Mouse (Mus musculus) neural tube, embryonic 14.5 days (tissue): Measurements from ENCODE around the gene Hip1r. TPM values are rescaled to one million over a fixed set of nuclear protein-coding genes. Genes with fewer than 3 reads are reported as not detected.

Experiments used
- ATAC-seq: fragments of 200-750 bp; cut with Nextera tagmentation; 2 replicates; pipeline ENCODE4 v1.8.0; 2017; ENCODE audit warnings: low read depth, mild to moderate bottlenecking, moderate TSS enrichment, moderate library complexity
- H3K27ac ChIP-seq: fragments of 300-500 bp; sonication (generic); 2 replicates; pipeline ENCODE4 v1.5.1; 2014; ENCODE audit warnings: low read depth, mild to moderate bottlenecking, control low read depth, low read length, moderate library complexity, mixed read lengths
- H3K27me3 ChIP-seq: fragments of 300-500 bp; sonication (generic); 2 replicates; pipeline ENCODE4 v1.6.1; 2014; ENCODE audit warnings: low read length; ENCODE audit not compliant: control insufficient read depth, insufficient read depth
- H3K36me3 ChIP-seq: fragments of 300-500 bp; sonication (generic); 2 replicates; pipeline ENCODE4 v1.6.1; 2014; ENCODE audit warnings: low read length, mixed read lengths; ENCODE audit not compliant: control insufficient read depth, insufficient read depth
- H3K4me1 ChIP-seq: fragments of 300-500 bp; sonication (generic); 2 replicates; pipeline ENCODE4 v1.6.1; 2014; ENCODE audit warnings: low read length; ENCODE audit not compliant: control insufficient read depth, insufficient read depth
- H3K4me2 ChIP-seq: fragments of 300-500 bp; sonication (generic); 2 replicates; pipeline ENCODE4 v1.6.1; 2014; ENCODE audit warnings: mild to moderate bottlenecking, low read depth, low read length, control low read depth
- H3K4me3 ChIP-seq: fragments of 300-500 bp; sonication (generic); 2 replicates; pipeline ENCODE4 v1.5.1; 2014; ENCODE audit warnings: low read depth, low read length, control low read depth, mixed read lengths
- H3K9ac ChIP-seq: fragments of 300-500 bp; sonication (generic); replicated peaks from 2 replicates; pipeline ENCODE4 v1.6.1; 2014; ENCODE audit warnings: low read depth, mild to moderate bottlenecking, control low read depth, low read length, mixed read lengths
- H3K9me3 ChIP-seq: fragments of 300-500 bp; sonication (generic); 2 replicates; pipeline ENCODE4 v1.6.1; 2016; ENCODE audit warnings: low read length; ENCODE audit not compliant: control insufficient read depth
- WGBS: fragments of 180-500 bp; shearing (Covaris S2); extraction: QIAGEN DNeasy Blood & Tissue Kit; methylation state at CpG from one replicate; pipeline ENCODE4 v1.1.7; 2014; 5-methylcytosine and 5-hydroxymethylcytosine counted together
- polyA plus RNA-seq: library from polyadenylated mRNA; unstranded; fragments of >200 nt; fragmentation: Nextera tagmentation; extraction: Ambion mirVana; gene quantifications from 2 replicates; pipeline ENCODE4 v1.2.1, GENCODE M21; 2014

Hip1r gene
- polyA plus RNA-seq, 1 experiment from 2014 or later: 21.4 TPM

DNA sequence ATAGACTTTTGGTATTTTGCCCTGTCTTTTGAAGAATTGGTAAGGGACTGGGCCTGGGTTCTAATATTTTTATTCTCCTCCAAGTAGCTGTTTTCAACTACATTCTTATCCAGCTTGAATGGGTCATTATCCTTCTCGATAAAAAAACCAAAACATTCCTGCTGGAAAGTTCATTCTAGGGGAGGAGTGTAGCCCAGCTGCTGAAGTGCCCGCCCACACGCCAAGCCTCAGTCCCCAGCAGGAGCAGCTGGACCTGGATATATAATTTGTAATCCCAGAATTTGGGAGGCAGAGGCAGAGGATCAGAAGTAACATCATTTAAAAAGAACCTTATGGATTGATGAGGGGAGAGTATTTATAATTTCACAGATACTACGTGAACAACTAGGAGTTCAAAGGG lies 26.9 kb upstream of the Hip1r start:
- H3K27ac ChIP-seq: no peak overlapping the region
- no peaks in the 10 kb centered on the region for H3K27me3 ChIP-seq
- no peaks in the 10 kb centered on the region for H3K36me3 ChIP-seq
- no peak for ATAC-seq
- no peaks in the 10 kb centered on the region for H3K4me1 ChIP-seq
- no peak overlapping the region for H3K4me2 ChIP-seq
- H3K9ac ChIP-seq: no peak overlapping the region
- H3K4me3 ChIP-seq: no peak overlapping the region
- H3K9me3 ChIP-seq: no peaks in the 10 kb centered on the region
- 72% methylated on average over 4 of the region's 4 CpGs for WGBS

DNA sequence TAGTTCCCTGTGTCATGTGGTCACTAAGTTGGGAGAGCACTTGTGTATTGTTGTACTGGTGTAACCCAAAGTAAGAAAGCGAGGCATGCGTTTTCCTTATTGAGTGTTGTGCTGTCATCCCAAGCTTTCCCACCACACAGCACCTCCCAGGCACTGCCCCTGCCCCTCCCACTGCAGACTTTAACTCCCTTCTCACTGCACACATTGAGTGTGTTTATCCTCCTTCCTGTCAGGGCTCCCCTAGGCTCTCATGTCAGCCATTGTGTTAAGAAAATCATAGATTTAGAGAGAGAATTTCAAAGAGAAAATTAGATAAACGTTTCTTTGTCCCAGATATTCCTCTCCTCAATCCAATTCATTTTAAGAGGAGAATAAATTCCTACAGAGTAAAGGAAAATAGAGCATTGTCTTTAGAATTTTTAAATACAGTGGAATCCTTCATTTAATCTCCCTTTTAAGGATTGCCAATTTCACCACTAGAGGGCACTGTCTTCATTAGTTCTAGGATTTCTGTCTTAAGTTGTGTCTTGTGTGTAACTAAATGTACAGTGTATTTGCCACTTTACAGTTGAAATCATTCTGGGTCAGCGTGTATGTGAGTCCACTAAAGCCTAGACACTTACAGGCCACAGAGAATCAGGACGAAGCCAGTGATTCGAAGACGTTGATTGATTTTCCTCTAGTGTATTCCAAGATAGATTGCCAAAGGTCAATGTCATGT lies 26.2 kb upstream of the Hip1r start:
- Histone ChIP-seq H3K9ac (no peak overlapping the region), H3K27ac (no peak overlapping the region), H3K36me3 (no peaks in the 10 kb centered on the region), H3K4me2 (no peak overlapping the region), H3K27me3 (no peaks in the 10 kb centered on the region), H3K4me1 (no peaks in the 10 kb centered on the region), H3K9me3 (no peaks in the 10 kb centered on the region), H3K4me3 (no peak overlapping the region)
- WGBS: 53% methylated on average over 7 of the region's 7 CpGs
- no peak for ATAC-seq

DNA sequence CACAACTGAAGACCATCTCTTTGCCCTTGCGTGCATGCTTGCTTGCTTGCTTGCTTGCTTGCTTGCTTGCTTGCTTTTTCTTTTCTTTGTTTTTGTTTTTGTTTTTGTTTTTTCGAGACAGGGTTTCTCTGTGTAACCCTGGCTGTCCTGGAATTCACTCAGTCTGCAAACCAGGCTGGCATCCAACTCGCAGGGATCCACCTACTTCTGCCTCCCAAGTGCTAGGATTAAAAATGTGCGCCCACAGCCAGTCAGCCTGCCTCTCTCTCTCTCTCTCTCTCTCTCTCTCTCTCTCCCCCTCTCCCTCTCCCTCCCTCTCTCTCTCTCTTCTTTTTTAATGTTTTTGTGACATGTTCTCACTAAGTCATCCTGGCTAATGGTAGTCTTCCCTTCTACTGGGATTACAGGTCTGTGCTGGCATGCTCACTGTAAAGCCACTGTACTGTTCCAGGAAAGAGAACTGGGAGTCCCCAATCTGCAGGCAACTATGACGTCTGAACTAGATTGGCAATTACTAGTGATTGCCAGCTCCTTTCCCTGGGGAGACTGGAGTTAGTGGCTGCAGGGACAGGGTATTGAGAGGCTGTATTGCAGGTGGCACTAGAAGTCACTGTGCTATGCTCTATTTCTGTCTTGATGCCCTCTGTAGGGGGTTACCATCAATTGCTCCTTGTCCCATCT lies 20.9 kb upstream of the Hip1r start:
- ATAC-seq: no peak
- WGBS: 60% methylated on average over 5 of the region's 5 CpGs
- Histone ChIP-seq H3K9me3 (no peaks in the 10 kb centered on the region), H3K4me2 (no peak overlapping the region), H3K27me3 (no peaks in the 10 kb centered on the region), H3K4me1 (no peaks in the 10 kb centered on the region), H3K27ac (no peak overlapping the region; the same call in 1 of the 2 replicates), H3K36me3 (no peaks in the 10 kb centered on the region), H3K4me3 (no peak overlapping the region), H3K9ac (no peak overlapping the region)

DNA sequence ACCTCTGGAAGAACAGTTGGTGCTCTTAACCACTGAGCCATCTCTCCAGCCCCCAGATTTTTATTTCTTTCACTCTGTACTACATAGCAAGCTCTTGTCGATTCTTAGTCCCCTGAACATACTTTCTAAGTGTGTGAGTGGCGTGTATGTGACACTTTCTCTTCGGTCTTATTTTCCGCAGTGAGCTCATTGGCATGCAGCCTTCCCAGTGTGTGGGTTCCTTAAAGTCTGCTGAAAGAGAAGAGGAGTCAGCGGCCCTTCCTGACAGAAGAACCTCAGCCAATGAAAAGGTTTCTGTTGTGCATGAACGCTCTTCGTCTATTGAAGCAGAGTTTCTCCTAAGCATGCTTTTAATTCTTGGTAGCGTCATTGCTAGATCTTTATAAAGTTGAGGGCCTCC lies 16.2 kb upstream of the Hip1r start:
- Histone ChIP-seq H3K27ac (no peak overlapping the region), H3K9me3 (no peaks in the 10 kb centered on the region), H3K27me3 (no peaks in the 10 kb centered on the region), H3K4me2 (no peak overlapping the region), H3K9ac (no peak overlapping the region), H3K4me3 (no peak overlapping the region), H3K36me3 (no peaks in the 10 kb centered on the region), H3K4me1 (no peaks in the 10 kb centered on the region)
- no peak for ATAC-seq
- 93% methylated on average over 8 of the region's 8 CpGs for WGBS

DNA sequence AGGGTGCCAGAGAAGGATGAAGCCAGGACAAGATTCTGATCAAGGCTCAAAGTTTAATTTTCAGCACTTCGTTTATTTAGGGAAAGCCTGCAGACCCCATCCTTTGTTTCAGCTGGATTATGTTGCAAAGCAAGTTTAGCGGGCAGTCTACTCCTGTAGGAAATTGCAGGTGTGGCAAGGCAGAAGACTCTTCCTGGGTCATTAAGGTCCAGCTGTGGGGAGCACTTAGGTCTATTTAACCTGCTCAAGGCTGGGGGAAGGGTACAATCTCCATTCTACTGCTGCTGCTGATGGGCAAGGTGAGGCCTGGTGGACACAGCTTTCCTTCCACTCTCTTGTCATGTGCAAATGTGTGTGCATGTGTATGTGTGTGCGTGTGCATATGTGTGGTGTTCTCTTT lies 14.4 kb upstream of the Hip1r start:
- H3K4me3 ChIP-seq: no peak overlapping the region
- H3K27ac ChIP-seq: no peak overlapping the region
- no peaks in the 10 kb centered on the region for H3K4me1 ChIP-seq
- no peak overlapping the region for H3K9ac ChIP-seq
- H3K4me2 ChIP-seq: no peak overlapping the region
- H3K27me3 ChIP-seq: no peaks in the 10 kb centered on the region
- ATAC-seq: no peak
- 78% methylated on average over 3 of the region's 3 CpGs for WGBS
- no peaks in the 10 kb centered on the region for H3K9me3 ChIP-seq
- H3K36me3 ChIP-seq: no peaks in the 10 kb centered on the region

DNA sequence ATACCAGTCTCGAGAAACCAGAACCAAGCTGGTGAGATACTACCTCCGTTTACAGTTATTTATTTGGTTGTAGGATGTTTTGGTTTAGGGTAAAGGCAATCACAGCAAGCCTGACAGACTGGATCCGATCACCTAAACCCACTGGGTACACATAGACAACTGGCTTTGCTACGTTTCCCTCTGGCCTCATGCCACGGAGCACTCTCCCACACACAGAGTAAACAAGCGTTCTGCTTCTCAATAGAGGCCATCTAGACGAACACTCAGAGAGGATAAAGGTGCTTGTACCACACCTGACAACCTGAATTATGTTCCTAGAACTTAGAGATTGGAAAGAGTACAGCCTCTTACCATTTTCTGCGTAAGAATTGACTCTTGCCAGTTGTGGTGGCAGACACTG lies 13.3 kb upstream of the Hip1r start:
- no peak overlapping the region for H3K4me2 ChIP-seq
- no peaks in the 10 kb centered on the region for H3K4me1 ChIP-seq
- H3K36me3 ChIP-seq: no peaks in the 10 kb centered on the region
- no peaks in the 10 kb centered on the region for H3K9me3 ChIP-seq
- no peaks in the 10 kb centered on the region for H3K27me3 ChIP-seq
- WGBS: 82% methylated on average over 8 of the region's 8 CpGs
- H3K27ac ChIP-seq: no peak overlapping the region
- no peak for ATAC-seq
- H3K9ac ChIP-seq: no peak overlapping the region
- H3K4me3 ChIP-seq: no peak overlapping the region

DNA sequence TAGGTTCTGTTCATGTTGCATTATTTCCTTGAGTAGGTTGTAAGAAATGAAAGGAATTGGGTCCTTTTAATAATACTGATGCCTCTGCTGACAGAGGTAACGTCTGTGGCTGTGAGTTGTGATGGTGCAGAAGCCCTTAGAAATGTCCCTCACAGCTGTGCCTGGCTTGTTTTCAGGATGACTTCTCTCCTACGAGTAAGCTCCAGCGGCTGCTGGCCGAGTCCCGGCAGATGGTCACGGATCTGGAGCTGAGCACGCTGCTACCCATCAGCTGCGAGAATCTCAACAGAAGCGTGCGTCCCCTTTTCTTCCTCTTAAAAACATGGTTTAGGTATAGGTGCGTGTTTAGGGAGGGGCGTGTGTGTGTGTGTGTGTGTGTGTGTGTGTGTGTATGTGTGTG lies 12.4 kb upstream of the Hip1r start:
- no peak for ATAC-seq
- H3K4me1 ChIP-seq: no peaks in the 10 kb centered on the region
- no peaks in the 10 kb centered on the region for H3K27me3 ChIP-seq
- H3K9ac ChIP-seq: no peak overlapping the region
- H3K36me3 ChIP-seq: no peaks in the 10 kb centered on the region
- no peak overlapping the region for H3K27ac ChIP-seq
- no peak overlapping the region for H3K4me2 ChIP-seq
- H3K9me3 ChIP-seq: no peaks in the 10 kb centered on the region
- no peak overlapping the region for H3K4me3 ChIP-seq
- WGBS: 74% methylated on average over 12 of the region's 12 CpGs

DNA sequence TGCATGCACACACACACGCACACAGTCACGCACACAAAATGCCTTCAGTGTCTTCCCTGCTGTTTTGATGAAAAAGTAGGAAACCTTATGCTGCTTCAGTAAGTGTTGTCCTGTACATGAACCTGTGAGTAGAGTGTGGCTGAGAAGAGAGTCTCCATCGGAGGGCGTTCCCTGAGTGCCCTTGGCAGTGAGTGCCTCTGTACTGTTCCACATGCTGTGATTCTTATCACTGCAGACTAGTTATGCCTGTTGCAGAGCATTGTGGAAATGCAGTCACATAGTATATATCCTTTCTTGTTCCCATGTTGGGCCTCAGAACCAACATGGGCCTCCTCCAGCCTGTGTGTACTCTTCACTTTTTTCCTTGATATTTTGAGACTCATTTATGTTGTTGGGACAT lies 9.2 kb upstream of the Hip1r start:
- Histone ChIP-seq H3K4me2 (no peak overlapping the region), H3K9me3 (no peaks in the 10 kb centered on the region), H3K4me1 (no peaks in the 10 kb centered on the region), H3K4me3 (no peak overlapping the region), H3K27ac (no peak overlapping the region), H3K36me3 (no peaks in the 10 kb centered on the region), H3K27me3 (no peaks in the 10 kb centered on the region), H3K9ac (no peak overlapping the region)
- ATAC-seq: no peak
- 95% methylated on average over 4 of the region's 4 CpGs for WGBS

DNA sequence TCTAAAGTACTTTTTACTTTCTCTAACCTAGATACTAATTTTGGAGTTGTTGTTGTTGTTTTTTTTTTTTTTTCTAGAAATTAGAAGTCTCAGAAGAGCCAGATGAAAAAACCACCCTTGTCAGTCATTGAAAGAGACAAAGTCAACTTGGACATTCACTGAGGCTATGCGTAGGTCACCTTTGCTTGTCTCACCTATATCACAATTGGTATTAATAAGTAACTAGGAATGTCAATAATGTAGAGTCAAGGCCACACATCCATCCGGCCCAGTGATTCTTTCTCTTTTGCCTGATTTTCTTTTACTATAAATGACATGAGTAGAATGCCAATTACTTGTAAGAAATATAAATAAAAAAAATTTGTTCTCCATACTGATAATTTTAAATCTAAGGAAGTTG lies 6.7 kb upstream of the Hip1r start:
- WGBS: 94% methylated on average over 2 of the region's 2 CpGs
- no peak overlapping the region for H3K4me3 ChIP-seq
- H3K4me2 ChIP-seq: no peak overlapping the region
- no peaks in the 10 kb centered on the region for H3K36me3 ChIP-seq
- no peaks in the 10 kb centered on the region for H3K4me1 ChIP-seq
- H3K9ac ChIP-seq: no peak overlapping the region
- H3K27me3 ChIP-seq: no peaks in the 10 kb centered on the region
- no peak for ATAC-seq
- no peaks in the 10 kb centered on the region for H3K9me3 ChIP-seq
- H3K27ac ChIP-seq: no peak overlapping the region
